Mouse (Mus musculus) MEL (cell line): Measurements from ENCODE around the gene Tubg1.

Source experiments
- CTCF ChIP-seq, 3 experiments: IDR thresholded peaks in 2 of 3; conservative IDR thresholded peaks in 1 of 3; 2 replicates each; pipeline ENCODE4 v1.5.1; 2011 to 2012; ENCODE audit warnings: low read length in 3 of 3, low read depth in 2 of 3, mild to moderate bottlenecking in 2 of 3, improper control_type of control experiment in 1 of 3, inconsistent platforms in 1 of 3, mixed read lengths in 1 of 3, moderate library complexity in 1 of 3; ENCODE audit not compliant: control insufficient read depth in 1 of 3, insufficient read depth in 1 of 3, poor library complexity in 1 of 3, severe bottlenecking in 1 of 3
- E2F4 ChIP-seq: IDR thresholded peaks from 2 replicates; pipeline ENCODE4 v1.6.1; 2011; ENCODE audit warnings: low read depth, low read length, improper control_type of control experiment, borderline replicate concordance
- ELF1 ChIP-seq: IDR thresholded peaks from 2 replicates; pipeline ENCODE4 v1.6.1; 2014; ENCODE audit warnings: low read depth, mild to moderate bottlenecking, inconsistent platforms, low read length, improper control_type of control experiment, moderate library complexity
- EP300 ChIP-seq, 2 experiments: IDR thresholded peaks; 2 replicates each; pipeline ENCODE4 v1.6.1; 2011; ENCODE audit warnings: improper control_type of control experiment in 2 of 2, low read length in 2 of 2, low read depth in 1 of 2, mild to moderate bottlenecking in 1 of 2
- GABPA ChIP-seq: IDR thresholded peaks from 2 replicates; pipeline ENCODE4 v1.6.1; 2012; ENCODE audit warnings: low read depth, mild to moderate bottlenecking, inconsistent platforms, low read length, improper control_type of control experiment, moderate library complexity
- JUND ChIP-seq: IDR thresholded peaks from 2 replicates; pipeline ENCODE4 v1.6.1; 2011; ENCODE audit warnings: low read depth, mild to moderate bottlenecking, improper control_type of control experiment, low read length
- MAFK ChIP-seq: IDR thresholded peaks from 2 replicates; pipeline ENCODE4 v1.6.1; 2011; ENCODE audit warnings: low read depth, mild to moderate bottlenecking, low read length, improper control_type of control experiment, borderline replicate concordance
- POLR2A ChIP-seq, 2 experiments: IDR thresholded peaks; 2 replicates each; pipeline ENCODE4 v1.6.1; 2011 to 2012; ENCODE audit warnings: low read length in 2 of 2, mild to moderate bottlenecking in 2 of 2, control low read depth in 1 of 2, improper control_type of control experiment in 1 of 2, low read depth in 1 of 2, moderate library complexity in 1 of 2; ENCODE audit not compliant: control insufficient read depth in 1 of 2, insufficient read depth in 1 of 2, poor library complexity in 1 of 2
- RAD21 ChIP-seq: IDR thresholded peaks from 2 replicates; pipeline ENCODE4 v1.6.1; 2011; ENCODE audit warnings: mild to moderate bottlenecking, low read depth, low read length, improper control_type of control experiment
- RCOR1 ChIP-seq: IDR thresholded peaks from 2 replicates; pipeline ENCODE4 v1.6.1; 2012; ENCODE audit warnings: low read depth, mild to moderate bottlenecking, inconsistent platforms, low read length, improper control_type of control experiment
- SMC3 ChIP-seq: IDR thresholded peaks from 2 replicates; pipeline ENCODE4 v1.6.1; 2011; ENCODE audit warnings: low read depth, low read length, improper control_type of control experiment
- TAL1 ChIP-seq: IDR thresholded peaks from 2 replicates; pipeline ENCODE4 v1.6.1; 2012; ENCODE audit warnings: mild to moderate bottlenecking, inconsistent platforms, low read length, moderate library complexity, mixed read lengths
- TCF12 ChIP-seq: IDR thresholded peaks from 2 replicates; pipeline ENCODE4 v1.6.1; 2014; ENCODE audit warnings: low read depth, mild to moderate bottlenecking, inconsistent platforms, low read length, improper control_type of control experiment, moderate library complexity
- ZC3H11A ChIP-seq: IDR thresholded peaks from 2 replicates; pipeline ENCODE4 v1.6.1; 2012; ENCODE audit warnings: low read depth, mild to moderate bottlenecking, inconsistent platforms, low read length, improper control_type of control experiment

GRCm38 (mm10) chr11:101143338-101144225 lies 23.8 kb downstream of the Tubg1 start:
- TF ChIP-seq MAFK: no peak
- TF ChIP-seq CTCF (IDR thresholded peaks at IDR 0.05 in 2 of 3, conservative IDR thresholded peaks at IDR 0.05 in 1 of 3; ENCODE audit: control insufficient read depth in 1 of 3, insufficient read depth in 1 of 3, low read depth in 2 of 3, low read length in 3 of 3, poor library complexity in 1 of 3, severe bottlenecking in 1 of 3): no peak
- TF ChIP-seq ZC3H11A: no peak
- TF ChIP-seq SMC3: no peak
- TF ChIP-seq TAL1: no peak
- no peak for TF ChIP-seq TCF12
- TF ChIP-seq JUND: no peak
- no peak for TF ChIP-seq POLR2A (IDR thresholded peaks at IDR 0.05; ENCODE audit: control insufficient read depth in 1 of 2, insufficient read depth in 1 of 2, low read depth in 1 of 2, low read length in 2 of 2, poor library complexity in 1 of 2)
- no peak for TF ChIP-seq GABPA
- no peak for TF ChIP-seq ELF1
- no peak for TF ChIP-seq RCOR1
- no peak for TF ChIP-seq E2F4
- no peak for TF ChIP-seq EP300 (IDR thresholded peaks at IDR 0.05; ENCODE audit: low read depth in 1 of 2, low read length in 2 of 2)
- TF ChIP-seq RAD21: no peak
